Mouse (Mus musculus) forebrain, embryonic 14.5 days (tissue): ENCODE measurements at regions not wholly inside any gene's neighbourhood (a gene's known extent, or its start where the extent isn't known, plus 50 kb on each side); places are given as distances from the start of the nearest gene placed in this dataset.

Experiments
- ATAC-seq: fragments of 200-750 bp; cut with Nextera tagmentation; 2 replicates; pipeline ENCODE4 v1.8.0; 2017; ENCODE audit warnings: mild to moderate bottlenecking, moderate library complexity
- DNase-seq: peaks from one replicate; pipeline ENCODE4 v3.0.0-alpha.2; 2015; ENCODE audit warnings: low spot score
- H3K27ac ChIP-seq: fragments of 300-500 bp; sonication (generic); 2 replicates; pipeline ENCODE4 v1.5.1; 2014; ENCODE audit warnings: low read depth, mild to moderate bottlenecking, control low read depth, low read length, moderate library complexity
- H3K27me3 ChIP-seq: fragments of 300-500 bp; sonication (generic); replicated peaks from 2 replicates; pipeline ENCODE4 v1.6.1; 2014; ENCODE audit warnings: low read length, control low read depth, mixed read lengths; ENCODE audit not compliant: control insufficient read depth, insufficient read depth
- H3K36me3 ChIP-seq: fragments of 300-500 bp; sonication (generic); 2 replicates; pipeline ENCODE4 v1.6.1; 2014; ENCODE audit warnings: low read length, control low read depth; ENCODE audit not compliant: control insufficient read depth, insufficient read depth
- H3K4me1 ChIP-seq: fragments of 300-500 bp; sonication (generic); 2 replicates; pipeline ENCODE4 v1.6.1; 2014; ENCODE audit warnings: antibody characterized with exemption, low read length, control low read depth; ENCODE audit not compliant: control insufficient read depth, insufficient read depth
- H3K4me2 ChIP-seq: fragments of 300-500 bp; sonication (generic); 2 replicates; pipeline ENCODE4 v1.6.1; 2014; ENCODE audit warnings: mild to moderate bottlenecking, control low read depth, low read length
- H3K4me3 ChIP-seq: fragments of 300-500 bp; sonication (generic); 2 replicates; pipeline ENCODE4 v1.5.1; 2014; ENCODE audit warnings: low read depth, low read length, control low read depth
- H3K9ac ChIP-seq: fragments of 300-500 bp; sonication (generic); 2 replicates; pipeline ENCODE4 v1.6.1; 2014; ENCODE audit warnings: mild to moderate bottlenecking, low read length, control low read depth, moderate library complexity
- H3K9me3 ChIP-seq: fragments of 300-500 bp; sonication (generic); replicated peaks from 2 replicates; pipeline ENCODE4 v1.6.1; 2016; ENCODE audit warnings: low read length, control low read depth, mixed read lengths; ENCODE audit not compliant: control insufficient read depth
- WGBS: fragments of 180-500 bp; shearing (Covaris S2); extraction: QIAGEN DNeasy Blood & Tissue Kit; methylation state at CpG from one replicate; pipeline ENCODE4 v1.1.7; 2014; 5-methylcytosine and 5-hydroxymethylcytosine counted together

- ATAC-seq (peak; percentile 52; the same call in 1 of the 2 replicates), DNase-seq (peak; percentile 88)
- H3K27ac ChIP-seq: no peak overlapping the region
- H3K9ac ChIP-seq: no peak overlapping the region
- no peaks in the 10 kb centered on the region for H3K9me3 ChIP-seq
- H3K4me3 ChIP-seq: no peak overlapping the region
- no peak overlapping the region for H3K4me2 ChIP-seq
- H3K27me3 ChIP-seq: no peaks in the 10 kb centered on the region
- 0 out of 2 replicates have a peak, but pooled peaks cover 5% of the 10 kb centered on the region for H3K4me1 ChIP-seq
- no peaks in the 10 kb centered on the region for H3K36me3 ChIP-seq
- WGBS: 13% methylated on average over 1 of the region's 1 CpGs
These were observed 62.1 kb downstream of the Naa11 start for GRCm38 (mm10) chr5:97330074-97330473.

GRCm38 (mm10) chr5:97325831-97326230 is 66.3 kb downstream of the Naa11 start:
- Histone ChIP-seq H3K27ac (no peak overlapping the region), H3K4me3 (no peak overlapping the region), H3K4me1 (no peaks in the 10 kb centered on the region), H3K9ac (no peak overlapping the region), H3K36me3 (no peaks in the 10 kb centered on the region), H3K9me3 (no peaks in the 10 kb centered on the region), H3K4me2 (no peak overlapping the region), H3K27me3 (no peaks in the 10 kb centered on the region)
- no peak for ATAC-seq
- DNase-seq: no peak
- WGBS: 84% methylated on average over 5 of the region's 5 CpGs

GRCm38 (mm10) chr5:97323873-97324272 is 68.3 kb downstream of the Naa11 start:
- no peak for DNase-seq

GRCm38 (mm10) chr5:97319816-97320487 is 72.2 kb downstream of the Naa11 start:
- no peak overlapping the region for H3K4me2 ChIP-seq
- no peaks in the 10 kb centered on the region for H3K4me1 ChIP-seq
- H3K9ac ChIP-seq: no peak overlapping the region
- 95% methylated on average over 2 of the region's 2 CpGs for WGBS
- H3K4me3 ChIP-seq: no peak overlapping the region
- H3K36me3 ChIP-seq: no peaks in the 10 kb centered on the region
- ATAC-seq (no peak), DNase-seq (no peak)
- no peaks in the 10 kb centered on the region for H3K9me3 ChIP-seq
- H3K27ac ChIP-seq: no peak overlapping the region
- H3K27me3 ChIP-seq: no peaks in the 10 kb centered on the region

More at GRCm38 (mm10) chr5:97323873-97324272, 68.3 kb downstream of the Naa11 start:
- H3K4me1 ChIP-seq: no peaks in the 10 kb centered on the region
- H3K27ac ChIP-seq: no peak overlapping the region
- WGBS: 41% methylated on average over 3 of the region's 3 CpGs
- no peaks in the 10 kb centered on the region for H3K27me3 ChIP-seq
- no peak for ATAC-seq
- no peaks in the 10 kb centered on the region for H3K36me3 ChIP-seq
- H3K4me2 ChIP-seq: no peak overlapping the region
- no peaks in the 10 kb centered on the region for H3K9me3 ChIP-seq
- no peak overlapping the region for H3K9ac ChIP-seq
- H3K4me3 ChIP-seq: no peak overlapping the region

- Histone ChIP-seq H3K27me3 (no peaks in the 10 kb centered on the region), H3K27ac (no peak overlapping the region), H3K9me3 (no peaks in the 10 kb centered on the region), H3K9ac (no peak overlapping the region), H3K36me3 (no peaks in the 10 kb centered on the region), H3K4me1 (no peaks in the 10 kb centered on the region), H3K4me3 (no peak overlapping the region), H3K4me2 (no peak overlapping the region)
- 24% methylated on average over 4 of the region's 4 CpGs for WGBS
- ATAC-seq (peak; percentile 75), DNase-seq (peak; percentile 66)
These were observed 85.3 kb downstream of the Naa11 start for GRCm38 (mm10) chr5:97306902-97307301.

- ATAC-seq: no peak
- 94% methylated on average over 4 of the region's 4 CpGs for WGBS
These were observed 87.3 kb downstream of the Naa11 start for GRCm38 (mm10) chr5:97304921-97305320.

GRCm38 (mm10) chr5:97301621-97302020 is 90.6 kb downstream of the Naa11 start:
- ATAC-seq: no peak
- Histone ChIP-seq H3K27me3 (no peaks in the 10 kb centered on the region), H3K9ac (no peak overlapping the region), H3K4me2 (no peak overlapping the region), H3K27ac (no peak overlapping the region; the same call in 1 of the 2 replicates), H3K36me3 (no peaks in the 10 kb centered on the region), H3K4me3 (no peak overlapping the region), H3K4me1 (0 out of 2 replicates have a peak, but pooled peaks cover 3% of the 10 kb centered on the region), H3K9me3 (no peaks in the 10 kb centered on the region)
- no peak for DNase-seq
- WGBS: 63% methylated on average over 4 of the region's 4 CpGs

More at GRCm38 (mm10) chr5:97304921-97305320, 87.3 kb downstream of the Naa11 start:
- H3K4me2 ChIP-seq: no peak overlapping the region
- no peak overlapping the region for H3K27ac ChIP-seq
- H3K36me3 ChIP-seq: no peaks in the 10 kb centered on the region
- no peaks in the 10 kb centered on the region for H3K9me3 ChIP-seq
- no peaks in the 10 kb centered on the region for H3K27me3 ChIP-seq
- no peak overlapping the region for H3K4me3 ChIP-seq
- 0 out of 2 replicates have a peak, but pooled peaks cover 3% of the 10 kb centered on the region for H3K4me1 ChIP-seq
- no peak for DNase-seq
- H3K9ac ChIP-seq: no peak overlapping the region

GRCm38 (mm10) chr5:97300861-97301260 is 91.3 kb downstream of the Naa11 start:
- H3K4me2 ChIP-seq: no peak overlapping the region
- ATAC-seq (peak; percentile 83), DNase-seq (peak; percentile 79)
- no peaks in the 10 kb centered on the region for H3K36me3 ChIP-seq
- H3K9ac ChIP-seq: no peak overlapping the region
- H3K27ac ChIP-seq: peak overlapping the region; percentile 30; the same call in 1 of the 2 replicates
- H3K4me1 ChIP-seq: 0 out of 2 replicates have a peak, but pooled peaks cover 3% of the 10 kb centered on the region
- no peaks in the 10 kb centered on the region for H3K9me3 ChIP-seq
- no peaks in the 10 kb centered on the region for H3K27me3 ChIP-seq
- no peak overlapping the region for H3K4me3 ChIP-seq
- 40% methylated on average over 5 of the region's 5 CpGs for WGBS

GRCm38 (mm10) chr5:97300114-97300840 is 91.9 kb downstream of the Naa11 start:
- Histone ChIP-seq H3K9ac (no peak overlapping the region), H3K27me3 (no peaks in the 10 kb centered on the region), H3K9me3 (no peaks in the 10 kb centered on the region), H3K4me2 (no peak overlapping the region), H3K4me1 (0 out of 2 replicates have a peak, but pooled peaks cover 3% of the 10 kb centered on the region), H3K27ac (no peak overlapping the region), H3K4me3 (no peak overlapping the region), H3K36me3 (no peaks in the 10 kb centered on the region)
- no peak for ATAC-seq
- WGBS: 64% methylated on average over 6 of the region's 6 CpGs
- no peak for DNase-seq
